Mouse (Mus musculus): Measurements from ENCODE around the gene Pabpc4.
"Not testable (repeated sequence)": the region's sequence is repeated elsewhere in the genome, so short reads cannot be mapped to it uniquely, and the experiment has no call there.

DNA sequence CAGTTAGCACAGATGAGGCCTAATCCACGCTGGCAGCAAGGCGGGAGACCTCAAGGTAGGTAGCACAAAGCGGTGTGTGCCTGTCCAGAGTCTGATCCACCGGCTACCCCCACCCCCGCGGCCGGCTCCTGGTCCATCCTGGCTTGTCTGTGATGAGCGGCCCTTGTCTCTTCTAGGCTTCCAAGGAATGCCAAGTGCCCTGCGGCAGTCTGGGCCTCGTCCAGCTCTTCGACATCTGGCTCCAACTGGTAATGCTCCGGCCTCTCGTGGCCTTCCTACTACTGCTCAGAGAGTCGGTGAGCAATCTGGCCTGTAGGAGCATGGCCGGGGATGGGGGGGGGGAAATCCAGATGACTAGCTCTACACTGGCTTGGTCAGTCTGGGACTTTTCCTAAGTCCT, 32.9 kb downstream of the Pabpc4 start:
- TF ChIP-seq CTCF, EP300 (IDR thresholded peaks at IDR 0.05; ENCODE audit: low read depth): not testable (repeated sequence)

Data from liver, postnatal 0 days (tissue).